ENCODE assay signal across 9 mouse cellular contexts in genomic region chr15:7134454-7135052, GRCm38 (mm10). TPM values are rescaled to one million over a fixed set of nuclear protein-coding genes. Genes with fewer than 3 reads are reported as not detected.
DNase-seq lines count a peak whose midpoint lies in the region; ATAC-seq and TF ChIP-seq lines count a peak whose summit lies in the region.
"Had no signal": no experiment of that assay in that cellular context is flagged by ENCODE, and none has a peak within 500 bp of the region (broad histone marks: within the 10 kb centered on the region; RNA-seq: fewer than 3 reads in every experiment).

No protein-coding gene starts in this region.

- H3K9me3 ChIP-seq in limb, embryonic 14.5 days (ENCODE audit: control insufficient read depth, low read length), result no peaks in the 10 kb centered on the region
- no peaks in the 10 kb centered on the region for H3K9me3 ChIP-seq in limb, embryonic 10.5 days (replicated peaks)
- H3K9me3 ChIP-seq: liver, embryonic 13.5 days had no signal

- H3K27me3 ChIP-seq in limb, embryonic 14.5 days (ENCODE audit: control insufficient read depth, insufficient read depth, low read length), result no peaks in the 10 kb centered on the region
- H3K27me3 ChIP-seq in limb, embryonic 10.5 days (ENCODE audit: low read depth, poor library complexity, severe bottlenecking), result no peaks in the 10 kb centered on the region; the same call in 1 of the 2 replicates

- no peaks in the 10 kb centered on the region for H3K36me3 ChIP-seq in limb, embryonic 14.5 days (ENCODE audit: control insufficient read depth, insufficient read depth, low read length)
- peaks cover 3% of the 10 kb centered on the region; the same call in 1 of the 2 replicates for H3K36me3 ChIP-seq in limb, embryonic 10.5 days
- H3K36me3 ChIP-seq: liver, embryonic 13.5 days had no signal

- peaks cover 11% of the 10 kb centered on the region for H3K4me1 ChIP-seq in limb, embryonic 14.5 days (ENCODE audit: control insufficient read depth, insufficient read depth, low read length)
- peaks cover 17% of the 10 kb centered on the region for H3K4me1 ChIP-seq in limb, embryonic 10.5 days

- peak; percentile 39 to 41 for DNase-seq in cerebellum, postnatal 14 days
- no peak for DNase-seq in cerebellum, postnatal 36 days
- peak; percentile 57 for DNase-seq in limb, embryonic 14.5 days (ENCODE audit: low spot score)
- DNase-seq in limb, embryonic 10.5 days (ENCODE audit: low spot score), result no peak
- DNase-seq in embryo, embryonic 10 days (ENCODE audit: low spot score), result peak; percentile 61
- no peak for DNase-seq in right cerebral cortex, adult 2 months (ENCODE audit: low spot score in 2 of 2)
- DNase-seq: liver, embryonic 13.5 days had no signal

- no peak overlapping the region for H3K4me3 ChIP-seq in limb, embryonic 14.5 days (replicated peaks; ENCODE audit: low read length)
- no peak overlapping the region for H3K4me3 ChIP-seq in limb, embryonic 10.5 days
- H3K4me3 ChIP-seq: liver, embryonic 13.5 days had no signal

- H3K4me2 ChIP-seq in limb, embryonic 14.5 days (replicated peaks; ENCODE audit: low read depth, low read length, severe bottlenecking), result no peak overlapping the region
- H3K4me2 ChIP-seq: liver, embryonic 13.5 days had no signal

- TF ChIP-seq POLR2A in limb, embryonic 14.5 days (IDR thresholded peaks at IDR 0.05; ENCODE audit: borderline replicate concordance, extremely low read depth, insufficient read depth, insufficient read length), result no peak

- H3K27ac ChIP-seq in limb, embryonic 14.5 days (replicated peaks; ENCODE audit: low read depth, low read length), result no peak overlapping the region
- no peak overlapping the region for H3K27ac ChIP-seq in limb, embryonic 10.5 days
- H3K27ac ChIP-seq: liver, embryonic 13.5 days had no signal

- no peak overlapping the region for H3K9ac ChIP-seq in limb, embryonic 14.5 days (ENCODE audit: low read depth, low read length, severe bottlenecking)
- H3K9ac ChIP-seq: liver, embryonic 13.5 days had no signal

- 56% methylated on average over 11 of the region's 11 CpGs for whole genome bisulfite sequencing in limb, embryonic 14.5 days
- 57% methylated on average over 11 of the region's 11 CpGs for WGBS in limb, embryonic 10.5 days

- no peak for ATAC-seq in limb, embryonic 14.5 days (ENCODE audit: low FRiP score, low read depth)
- peak; percentile 67 for ATAC-seq in megakaryocyte-erythroid progenitor cell, adult 5-6 weeks (replicated peaks; ENCODE audit: low FRiP score, low TSS enrichment, poor library complexity, severe bottlenecking)
- ATAC-seq in inflammation-experienced regulatory T-cells, adult 6 months, result no peak

RNA-seq across cellular contexts. Expression of gene Lifr, which starts 44.1 kb away (rescaled TPM):
- 8.9 and 15.7 TPM in 2 replicates for polyA plus RNA-seq in limb, embryonic 14.5 days (2012; rRNA removed)
- polyA plus RNA-seq in limb, embryonic 14.5 days (2014; fragmentation: Nextera tagmentation; extraction: Ambion mirVana), result 25.2 and 26.7 TPM in 2 replicates
- polyA plus RNA-seq in limb, embryonic 10.5 days (2016; fragmentation: Nextera tagmentation; extraction: Ambion mirVana), result 12.0 and 12.1 TPM in 2 replicates
- 0.05 and 0.24 TPM in 2 replicates for total RNA-seq in megakaryocyte-erythroid progenitor cell, adult 5-6 weeks (2014; fragmentation: Nextera tagmentation)
- total RNA-seq in megakaryocyte-erythroid progenitor cell, adult 5-6 weeks (2017), result 0.11 and 0.56 TPM in 2 replicates
- polyA plus RNA-seq in inflammation-experienced regulatory T-cells, adult 6 months (2017; shearing (Covaris generic)), result under 1 TPM in 2 of 3 experiments, not detected in 1; 0.12 to 0.23 TPM

Comparison
In these comparisons a context has a peak if more than half of its experiments do, and no peak if none do; other contexts are left out.
1. DNase-seq: peak in cerebellum, postnatal 14 days (2 of 2), limb, embryonic 14.5 days (single experiment) and embryo, embryonic 10 days (single experiment); none in cerebellum, postnatal 36 days (0 of 2), limb, embryonic 10.5 days (single experiment) and right cerebral cortex, adult 2 months (0 of 2).
2. RNA of gene Lifr, which starts 44.1 kb away (polyA plus RNA-seq): 8.9 to 26.7 TPM in limb, embryonic 14.5 days and 12.0 to 12.1 TPM in limb, embryonic 10.5 days; 0.12 to 0.23 TPM in inflammation-experienced regulatory T-cells, adult 6 months; every median in the first group is over 4 times any median in the second.